Mouse (Mus musculus): ENCODE measurements around the gene Aar2.
"Not testable (repeated sequence)": the region's sequence is repeated elsewhere in the genome, so short reads cannot be mapped to it uniquely, and the experiment has no call there.

Aar2 gene

DNA sequence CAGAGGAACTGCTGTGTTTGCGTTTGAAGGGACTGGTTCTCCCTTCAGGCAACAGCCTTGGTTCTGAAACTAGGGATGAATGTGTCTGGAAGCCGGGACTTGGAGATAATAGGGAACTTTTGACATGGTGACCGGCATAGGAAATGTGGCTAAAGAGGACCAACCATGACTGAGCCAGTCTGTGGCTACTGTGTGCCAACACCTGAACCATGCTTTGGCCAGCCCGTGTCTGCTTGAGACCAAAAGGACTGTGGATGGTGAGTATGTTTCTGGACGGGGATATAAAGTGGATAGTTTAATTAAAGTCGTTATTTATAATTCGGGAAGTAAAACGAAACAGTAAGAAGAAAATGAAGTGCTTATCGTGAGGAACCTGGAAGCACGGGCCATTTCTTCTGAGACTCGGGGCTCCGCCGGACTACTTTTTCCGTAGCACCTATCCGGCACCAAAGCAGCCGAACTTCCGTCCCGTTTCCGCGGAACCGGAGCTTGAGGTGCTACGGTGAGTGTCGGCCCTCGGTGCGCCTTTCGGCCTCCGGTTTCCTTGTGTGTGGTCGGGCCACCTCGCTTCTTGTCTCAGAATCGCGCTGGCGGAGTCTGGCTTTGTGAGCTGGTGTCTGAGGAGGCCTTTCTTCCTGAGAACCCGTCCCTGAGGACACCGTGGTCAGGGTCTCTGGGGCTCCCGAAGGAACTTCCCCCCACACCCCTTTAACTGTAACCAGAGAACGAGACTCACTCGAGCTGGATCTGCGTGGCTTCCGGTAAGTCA lies at the start of gene Aar2:
Gene Aar2, plus strand, starts transcription at position 462 of the 769 bp plus-strand sequence.
- peak; percentile 88 to 90 for DNase-seq

- peak; percentile 60 to 67 for DNase-seq
These were observed 49.5 kb upstream of the Aar2 start for GRCm38 (mm10) chr2:156497915-156498314.

GRCm38 (mm10) chr2:156501025-156501424 lies 46.4 kb upstream of the Aar2 start:
- no peak for DNase-seq

DNA sequence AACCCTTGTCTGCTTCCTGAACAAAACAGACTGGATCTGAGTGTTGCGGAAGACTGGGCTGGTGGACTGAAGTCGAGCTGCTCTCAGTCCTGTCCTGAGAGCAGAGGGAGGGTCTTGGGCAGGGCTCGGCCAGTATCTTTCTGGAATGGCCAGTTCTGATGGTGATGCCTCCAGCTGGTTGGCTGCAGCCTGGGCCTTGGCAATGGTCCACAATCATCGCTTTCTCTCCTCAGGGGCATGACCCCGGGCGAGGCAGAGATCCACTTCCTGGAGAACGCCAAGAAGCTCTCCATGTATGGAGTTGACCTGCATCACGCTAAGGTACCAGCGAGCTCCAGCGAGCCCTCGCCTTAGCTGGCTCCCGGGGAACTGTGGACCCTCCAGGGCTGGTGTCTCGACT lies 41.9 kb upstream of the Aar2 start:
- DNase-seq: peak; percentile 83 to 93

DNA sequence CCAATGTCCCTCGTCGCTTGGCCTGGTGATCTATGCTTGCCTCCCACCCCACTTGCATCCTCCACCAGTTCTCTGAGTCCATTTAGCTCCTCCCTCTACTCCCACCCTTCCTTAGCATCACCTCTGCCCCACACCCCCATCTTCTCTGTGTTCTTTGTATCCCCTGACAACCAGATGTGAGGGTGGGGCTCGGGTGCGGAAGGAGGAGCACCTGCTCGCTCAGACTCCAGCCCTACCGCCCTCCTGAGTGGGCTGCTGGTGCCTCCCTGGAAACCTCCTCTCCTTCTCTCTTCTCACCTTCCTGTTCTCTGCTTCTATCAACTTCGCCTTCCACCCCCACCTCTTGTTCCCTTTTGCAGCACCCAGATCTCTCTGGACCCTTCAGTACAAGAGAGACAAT lies 35.4 kb upstream of the Aar2 start:
- no peak for DNase-seq

- DNase-seq: no peak
These were observed 34.8 kb upstream of the Aar2 start for GRCm38 (mm10) chr2:156512561-156512960.

GRCm38 (mm10) chr2:156515102-156515501 lies 32.3 kb upstream of the Aar2 start:
- no peak for DNase-seq

DNA sequence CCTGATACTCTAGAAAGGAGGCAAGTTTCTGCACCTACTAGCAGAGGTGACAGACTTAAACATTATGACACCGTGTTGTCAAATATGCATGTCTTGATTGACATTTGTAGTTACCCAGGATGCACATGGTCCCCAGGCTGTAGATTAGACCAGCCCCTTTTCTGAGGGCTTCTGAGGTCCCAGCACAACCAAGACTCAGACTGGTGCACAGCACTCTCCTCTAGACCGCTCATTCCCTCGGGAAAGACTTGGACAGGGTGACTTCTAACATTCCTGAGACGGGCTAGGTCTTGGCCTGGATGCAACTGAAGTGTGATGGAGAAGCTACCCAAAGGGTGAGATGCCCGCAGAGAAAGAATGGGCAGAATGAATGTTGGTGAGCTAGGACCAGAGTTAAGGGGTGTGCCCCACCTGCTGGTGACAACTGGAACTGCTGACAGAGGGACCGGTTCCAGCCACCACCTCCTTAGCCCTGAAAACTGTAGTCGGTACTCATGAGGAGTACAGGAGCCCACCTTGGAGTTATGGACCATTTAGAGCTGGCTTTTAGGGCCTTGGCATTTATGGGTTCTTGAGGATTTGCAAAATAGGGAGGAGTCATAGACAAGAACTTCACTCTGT lies 31.7 kb upstream of the Aar2 start:
- DNase-seq: peak; percentile 63 to 77

- not testable (repeated sequence) for DNase-seq
These were observed 30.7 kb upstream of the Aar2 start for GRCm38 (mm10) chr2:156516678-156517077.

- DNase-seq: no peak
These were observed 29.1 kb upstream of the Aar2 start for GRCm38 (mm10) chr2:156518306-156518705.

GRCm38 (mm10) chr2:156519584-156519983 lies 27.8 kb upstream of the Aar2 start:
- DNase-seq: no peak

GRCm38 (mm10) chr2:156522994-156523393 lies 24.4 kb upstream of the Aar2 start:
- peak; percentile 32 to 36 for DNase-seq

DNA sequence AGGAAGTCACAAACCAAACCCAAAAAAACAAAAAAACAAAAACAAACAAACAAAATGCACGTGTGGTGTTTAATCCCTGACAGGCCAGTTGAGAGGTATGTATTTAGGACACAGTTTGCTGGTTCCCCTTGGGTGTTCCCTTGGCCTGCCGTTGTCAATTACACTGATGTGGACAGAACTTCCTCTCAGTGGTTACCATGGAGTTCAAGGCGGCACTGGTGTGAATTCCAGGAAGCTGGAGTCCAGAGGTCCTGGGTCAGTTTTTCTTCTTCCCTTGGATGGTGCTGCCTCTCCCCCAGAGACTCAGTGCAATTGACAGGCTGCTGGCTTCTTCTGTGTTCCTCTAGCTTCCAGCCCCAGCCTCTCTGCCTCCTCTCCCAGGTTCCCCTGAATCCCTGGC lies 23.3 kb upstream of the Aar2 start:
- peak; percentile 23 to 42 for DNase-seq

- DNase-seq: peak in 1 of 2 experiments; percentile 21
These were observed 17.7 kb upstream of the Aar2 start for GRCm38 (mm10) chr2:156529726-156530125.

DNA sequence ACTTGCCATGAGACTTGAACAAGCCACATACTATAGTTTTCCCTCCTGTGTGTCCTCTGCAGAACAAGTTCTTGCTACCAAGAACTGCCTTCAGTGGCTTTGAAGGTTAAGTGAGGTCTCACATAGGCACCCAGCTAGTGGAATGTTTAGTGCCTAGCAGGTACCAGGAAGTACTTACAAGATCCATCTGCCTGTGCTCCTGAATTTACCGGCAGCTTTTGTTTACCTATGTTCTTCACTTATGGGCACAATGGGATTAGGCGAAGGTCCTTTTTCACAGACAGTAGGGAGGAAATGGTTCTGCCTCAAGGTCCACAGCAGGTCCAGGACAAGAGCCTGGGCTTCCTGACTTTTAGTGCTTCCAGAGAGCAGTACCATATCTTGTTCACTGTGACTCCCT lies 14.2 kb upstream of the Aar2 start:
- no peak for DNase-seq

GRCm38 (mm10) chr2:156538817-156539555 lies 8.4 kb upstream of the Aar2 start:
- DNase-seq: peak in 1 of 2 experiments; percentile 48

GRCm38 (mm10) chr2:156540991-156541390 lies 6.4 kb upstream of the Aar2 start:
- DNase-seq: no peak

GRCm38 (mm10) chr2:156542410-156542809 lies 5.0 kb upstream of the Aar2 start:
- no peak for DNase-seq

DNA sequence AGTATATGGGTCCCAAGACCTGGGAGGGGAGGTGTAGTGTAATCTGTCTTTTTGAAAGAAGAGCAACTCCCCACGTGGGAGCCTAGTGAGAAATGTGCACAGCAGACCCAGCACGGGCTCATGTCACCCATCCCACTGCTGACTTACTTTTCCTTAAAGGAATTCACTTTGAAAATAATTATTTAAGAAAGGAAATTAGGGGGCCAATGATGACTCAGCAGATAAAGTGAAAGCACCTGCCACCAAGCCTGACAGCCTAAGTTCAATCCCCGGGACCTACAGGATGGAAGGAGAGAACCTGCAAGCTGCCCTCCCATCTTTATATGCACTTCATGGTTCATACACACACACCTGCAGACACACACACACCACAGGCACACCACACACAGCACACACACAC lies 3.6 kb upstream of the Aar2 start:
- no peak for DNase-seq

- DNase-seq: no peak
These were observed 5.0 kb downstream of the Aar2 start for GRCm38 (mm10) chr2:156552421-156552820.

GRCm38 (mm10) chr2:156561808-156562207 lies 14.4 kb downstream of the Aar2 start:
- DNase-seq: no peak

- no peak for DNase-seq
These were observed 16.2 kb downstream of the Aar2 start for GRCm38 (mm10) chr2:156563557-156563956.

- DNase-seq: no peak
These were observed 19.1 kb downstream of the Aar2 start for GRCm38 (mm10) chr2:156566512-156566911.

DNA sequence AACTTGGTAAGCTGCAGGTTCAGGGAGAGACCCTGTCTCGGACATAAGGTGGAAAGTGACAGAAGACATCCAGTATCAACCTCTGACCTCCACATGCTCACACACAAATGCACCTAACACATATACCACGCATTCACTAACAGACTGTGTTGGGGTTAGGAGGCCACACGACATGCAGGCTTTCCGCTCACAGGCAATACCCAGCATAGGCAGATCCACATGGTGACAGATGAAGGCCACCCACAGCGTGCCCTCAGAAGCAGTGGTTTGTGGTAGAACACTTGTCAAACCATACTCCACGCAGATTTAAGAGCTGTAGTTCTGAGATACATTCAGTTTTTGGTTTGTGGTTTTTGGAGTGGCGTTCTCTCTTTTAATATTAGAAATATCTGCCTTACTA lies 21.3 kb downstream of the Aar2 start:
- no peak for DNase-seq
